Mouse (Mus musculus) E14TG2a.4 (cell line): ENCODE measurements at regions not wholly inside any gene's neighbourhood (a gene's known extent, or its start where the extent isn't known, plus 50 kb on each side); places are given as distances from the start of the nearest gene placed in this dataset.

Experiments
- CTCF ChIP-seq: conservative IDR thresholded peaks from 2 replicates; pipeline ENCODE4 v1.5.1; 2014; ENCODE audit warnings: low read length
- NANOG ChIP-seq: IDR thresholded peaks from 2 replicates; pipeline ENCODE4 v1.6.1; 2014; ENCODE audit warnings: borderline replicate concordance, low read length, mixed read lengths

- TF ChIP-seq CTCF (no peak), NANOG (no peak)
These were observed 221.8 kb downstream of the 4930474N05Rik start for GRCm38 (mm10) chr14:36316418-36317111.
